Mouse (Mus musculus): ENCODE measurements at regions not wholly inside any gene's neighbourhood (a gene's known extent, or its start where the extent isn't known, plus 50 kb on each side); places are given as distances from the start of the nearest gene placed in this dataset.
A peak's percentile ranks its signal among the peaks of the same experiment; 100 is the strongest.
"Not testable (repeated sequence)": the region's sequence is repeated elsewhere in the genome, so short reads cannot be mapped to it uniquely, and the experiment has no call there.

GRCm38 (mm10) chr14:76964046-76964445 lies 72.5 kb upstream of the Ccdc122 start:
- DNase-seq (ENCODE audit: low spot score): no peak

GRCm38 (mm10) chr14:76958875-76959274 lies 77.7 kb upstream of the Ccdc122 start:
- DNase-seq (ENCODE audit: low spot score): no peak

- no peak for DNase-seq (ENCODE audit: low spot score)
These were observed 79.4 kb upstream of the Ccdc122 start for GRCm38 (mm10) chr14:76957136-76957535.

GRCm38 (mm10) chr14:76953171-76953570 lies 83.4 kb upstream of the Ccdc122 start:
- no peak for DNase-seq (ENCODE audit: low spot score)

GRCm38 (mm10) chr14:76951450-76951849 lies 85.1 kb upstream of the Ccdc122 start:
- peak; percentile 73 for DNase-seq (ENCODE audit: low spot score)

- DNase-seq (ENCODE audit: low spot score): no peak
These were observed 87.2 kb upstream of the Ccdc122 start for GRCm38 (mm10) chr14:76949388-76949787.

- peak; percentile 65 for DNase-seq (ENCODE audit: low spot score)
These were observed 87.6 kb upstream of the Ccdc122 start for GRCm38 (mm10) chr14:76948948-76949347.

GRCm38 (mm10) chr14:76948481-76948880 lies 88.1 kb upstream of the Ccdc122 start:
- no peak for DNase-seq (ENCODE audit: low spot score)

GRCm38 (mm10) chr14:76947148-76947547 lies 89.4 kb upstream of the Ccdc122 start:
- DNase-seq (ENCODE audit: low spot score): peak; percentile 33

GRCm38 (mm10) chr14:76945626-76946025 lies 90.9 kb upstream of the Ccdc122 start:
- DNase-seq (ENCODE audit: low spot score): no peak

GRCm38 (mm10) chr14:76941474-76942212 lies 94.9 kb upstream of the Ccdc122 start:
- no peak for DNase-seq (ENCODE audit: low spot score)

- no peak for DNase-seq (ENCODE audit: low spot score)
These were observed 96.1 kb upstream of the Ccdc122 start for GRCm38 (mm10) chr14:76940507-76940906.

- DNase-seq (ENCODE audit: low spot score): no peak
These were observed 99.9 kb upstream of the Ccdc122 start for GRCm38 (mm10) chr14:76936671-76937070.

- not testable (repeated sequence) for DNase-seq (ENCODE audit: low spot score)
These were observed 100.5 kb upstream of the Ccdc122 start for GRCm38 (mm10) chr14:76936051-76936450.

- DNase-seq (ENCODE audit: low spot score): no peak
These were observed 101.1 kb upstream of the Ccdc122 start for GRCm38 (mm10) chr14:76935453-76935852.

GRCm38 (mm10) chr14:76932890-76933289 lies 103.7 kb upstream of the Ccdc122 start:
- DNase-seq (ENCODE audit: low spot score): no peak

- DNase-seq (ENCODE audit: low spot score): no peak
These were observed 105.2 kb upstream of the Ccdc122 start for GRCm38 (mm10) chr14:76931398-76931797.

- DNase-seq (ENCODE audit: low spot score): no peak
These were observed 107.0 kb upstream of the Ccdc122 start for GRCm38 (mm10) chr14:76929562-76929961.

- DNase-seq (ENCODE audit: low spot score): no peak
These were observed 107.9 kb upstream of the Ccdc122 start for GRCm38 (mm10) chr14:76928706-76929105.

- DNase-seq (ENCODE audit: low spot score): no peak
These were observed 109.2 kb upstream of the Ccdc122 start for GRCm38 (mm10) chr14:76927245-76927806.

GRCm38 (mm10) chr14:76926416-76926815 lies 110.2 kb upstream of the Ccdc122 start:
- no peak for DNase-seq (ENCODE audit: low spot score)

- no peak for DNase-seq (ENCODE audit: low spot score)
These were observed 114.1 kb upstream of the Ccdc122 start for GRCm38 (mm10) chr14:76922399-76922939.

GRCm38 (mm10) chr14:76918091-76918490 lies 118.5 kb upstream of the Ccdc122 start:
- DNase-seq (ENCODE audit: low spot score): no peak

Measured in heart, adult 8-10 months (tissue).